Mouse (Mus musculus) left cerebral cortex, postnatal 10 days (tissue): Measurements from ENCODE around the gene Cox7a1. TPM values are rescaled to one million over a fixed set of nuclear protein-coding genes. Genes with fewer than 3 reads are reported as not detected.
"Not testable (repeated sequence)": the region's sequence is repeated elsewhere in the genome, so short reads cannot be mapped to it uniquely, and the experiment has no call there.

ENCODE experiments used
- DNase-seq, 2 experiments: peaks; one replicate each; pipeline ENCODE4 v3.0.0; 2021 to 2022; ENCODE audit warnings: low spot score in 2 of 2, mixed read lengths in 1 of 2; ENCODE audit errors: extremely low spot score in 1 of 2
- intact Hi-C: fragments of 180-260 bp; cut with DNase I; formaldehyde crosslinking; loops from one replicate; pipeline ENCODE4 v1.15.1; 2025
- total RNA-seq, 2 experiments: library from RNA; stranded (reverse); gene quantifications; 2 replicates each; pipeline ENCODE4 v1.2.3; 2021

The Cox7a1 gene
- 1 to 10 TPM; 3.6 to 4.1 TPM for total RNA-seq

DNA sequence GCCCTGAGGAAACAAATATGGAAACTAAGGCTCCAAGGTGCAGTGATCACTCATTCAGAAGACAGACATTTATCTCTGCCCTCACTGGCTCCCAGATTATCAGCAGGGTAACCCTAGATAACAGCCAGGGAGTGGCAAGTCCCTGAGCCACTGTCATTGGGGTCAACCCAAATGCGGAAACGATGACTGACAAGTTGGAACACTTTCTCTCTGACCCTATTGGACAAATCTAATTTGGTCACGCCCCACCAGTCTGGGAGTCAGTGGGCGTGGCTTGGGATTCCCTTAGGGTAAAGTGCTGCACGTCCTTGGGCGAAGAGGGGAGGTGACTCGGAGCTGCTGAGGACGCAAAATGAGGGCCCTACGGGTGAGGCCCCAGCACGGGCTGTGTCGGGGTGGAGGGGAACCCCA, at the start of gene Cox7a1:
Gene Cox7a1, plus strand, starts transcription at position 266 of the 411 bp plus-strand sequence.
- intact Hi-C loops = loop anchor here (5.0 kb wide), 1 partner anchor 33 kb away; no protein-coding TSS in a partner anchor
- peak; percentile 53 to 89 for DNase-seq

GRCm38 (mm10) chr7:30136826-30137225, 47.1 kb upstream of the Cox7a1 start:
- intact Hi-C loops = no loop called here
- no peak for DNase-seq

DNA sequence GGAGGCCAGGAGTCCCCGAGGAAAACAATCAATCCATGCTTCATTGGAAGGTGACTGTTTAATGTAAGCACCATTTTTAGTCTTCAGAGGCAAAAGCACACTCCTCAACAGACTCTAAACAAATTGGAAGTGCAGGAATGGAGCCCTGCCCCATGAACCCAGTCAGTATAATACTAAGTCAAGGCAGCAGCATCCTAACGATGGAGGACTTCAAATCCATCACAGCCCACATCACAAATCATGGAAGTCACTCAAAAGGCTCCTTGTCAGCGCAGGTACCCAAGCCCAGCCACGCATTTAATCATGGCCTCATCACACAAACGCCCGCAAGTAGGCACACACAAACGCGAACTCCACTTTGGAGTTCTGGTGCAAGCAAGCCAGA, 40.8 kb upstream of the Cox7a1 start:
- no peak for DNase-seq
- intact Hi-C loops = no loop called here

GRCm38 (mm10) chr7:30143555-30144209, 40.3 kb upstream of the Cox7a1 start:
- peak; percentile 80 to 89 for DNase-seq
- intact Hi-C loops = no loop called here

DNA sequence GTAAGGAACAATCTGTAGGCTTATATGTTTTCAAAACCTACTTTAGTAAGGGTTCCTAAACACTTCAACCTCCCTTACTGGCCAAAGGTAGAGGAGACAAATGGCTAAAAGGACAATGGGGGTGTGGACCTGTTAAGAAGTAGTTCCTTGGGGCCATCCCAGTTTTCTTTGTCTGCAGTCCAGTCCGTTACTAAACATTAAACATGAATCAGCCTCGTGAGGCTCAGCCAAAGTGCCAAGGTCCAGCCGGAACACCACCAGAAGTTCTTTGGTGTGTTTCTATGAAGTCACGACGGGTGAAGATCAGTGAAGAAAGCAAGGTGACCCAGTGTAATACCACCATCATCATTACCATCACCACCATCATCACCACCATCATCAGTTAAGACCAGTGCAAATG, 36.9 kb upstream of the Cox7a1 start:
- DNase-seq = no peak
- intact Hi-C loops = no loop called here

- intact Hi-C loops = no loop called here
Observed at GRCm38 (mm10) chr7:30154040-30154439, 29.9 kb upstream of the Cox7a1 start.

DNA sequence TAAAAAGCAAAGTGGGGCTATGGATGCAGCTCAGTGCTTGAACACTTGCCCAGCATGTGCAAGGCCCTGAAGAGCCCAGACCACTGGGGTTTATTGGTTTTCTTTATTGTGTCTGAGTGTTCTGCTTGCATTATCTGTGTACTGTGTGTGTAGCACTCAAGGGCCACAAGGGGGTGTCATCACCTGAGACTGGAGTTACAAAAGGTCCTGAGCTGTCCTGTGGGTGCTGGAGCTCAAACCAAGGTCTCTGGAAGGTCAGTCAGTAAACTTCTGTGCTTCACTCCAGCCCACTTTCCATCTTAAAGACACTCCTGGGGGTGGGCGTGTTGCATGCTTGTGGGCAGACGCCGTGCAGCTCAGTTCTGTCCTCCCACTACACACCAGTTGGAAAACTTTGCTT, 28.4 kb upstream of the Cox7a1 start:
- intact Hi-C loops = no loop called here
- DNase-seq = no peak

More at GRCm38 (mm10) chr7:30154040-30154439, 29.9 kb upstream of the Cox7a1 start:
- DNase-seq = no peak

- DNase-seq = no peak
- intact Hi-C loops = no loop called here
Observed at GRCm38 (mm10) chr7:30163113-30163512, 20.8 kb upstream of the Cox7a1 start.

- DNase-seq = no peak
- intact Hi-C loops = no loop called here
Observed at GRCm38 (mm10) chr7:30164745-30165144, 19.2 kb upstream of the Cox7a1 start.

GRCm38 (mm10) chr7:30168914-30169582, 14.9 kb upstream of the Cox7a1 start:
- DNase-seq = no peak
- intact Hi-C loops = no loop called here

GRCm38 (mm10) chr7:30169583-30170282, 14.2 kb upstream of the Cox7a1 start, which contains the start of gene Zfp146:
Gene Zfp146, minus strand, starts transcription at chr7:30169750.
- intact Hi-C loops = no loop called here

GRCm38 (mm10) chr7:30170283-30170951, 13.5 kb upstream of the Cox7a1 start:
- intact Hi-C loops = no loop called here
- DNase-seq = no peak

More at GRCm38 (mm10) chr7:30169583-30170282, 14.2 kb upstream of the Cox7a1 start, which contains the start of gene Zfp146:
- DNase-seq = peak; percentile 92 to 93

GRCm38 (mm10) chr7:30176474-30176873, 7.5 kb upstream of the Cox7a1 start:
- intact Hi-C loops = no loop called here

DNA sequence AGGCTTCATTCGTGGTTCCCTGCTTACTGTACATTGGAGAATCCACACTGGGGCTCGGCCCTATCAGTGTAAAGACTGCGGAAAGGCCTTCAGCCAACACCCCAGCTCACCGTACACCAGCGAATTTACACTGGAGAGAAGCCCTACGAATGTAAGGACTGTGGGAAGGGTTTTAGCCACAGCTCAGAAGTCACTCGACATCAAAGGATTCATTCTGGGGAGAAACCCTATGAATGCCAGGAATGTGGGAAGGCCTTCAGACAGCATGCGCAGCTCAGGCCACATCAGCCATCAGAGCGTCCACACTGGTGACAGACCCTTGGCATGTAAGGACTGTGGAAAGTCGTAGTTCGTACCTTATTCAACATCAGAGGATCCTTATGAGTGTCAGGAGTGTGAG, 5.7 kb upstream of the Cox7a1 start:
- DNase-seq = no peak
- intact Hi-C loops = no loop called here

More at GRCm38 (mm10) chr7:30176474-30176873, 7.5 kb upstream of the Cox7a1 start:
- DNase-seq = no peak

DNA sequence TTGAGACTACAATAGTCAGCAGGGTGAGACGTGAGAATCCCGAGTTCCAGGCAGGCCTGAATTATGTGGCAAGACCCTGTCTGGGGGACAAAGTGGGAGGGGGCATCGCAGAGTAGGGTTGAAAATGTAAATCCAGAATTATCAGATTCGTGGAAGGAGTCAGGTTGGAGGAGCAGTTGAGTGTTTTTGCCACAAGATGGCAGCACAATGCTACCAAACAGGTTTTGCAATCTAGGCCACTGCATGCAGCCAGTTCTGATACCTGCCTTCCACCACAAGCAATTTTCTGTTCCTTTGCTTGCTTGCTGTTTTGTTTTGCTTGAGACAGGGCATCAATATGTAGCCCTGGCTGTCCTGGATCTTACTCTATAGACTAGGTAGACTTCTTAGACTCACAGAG, 2.6 kb upstream of the Cox7a1 start:
- DNase-seq = peak; percentile 69 to 76

GRCm38 (mm10) chr7:30181929-30182328, 2.0 kb upstream of the Cox7a1 start:
- DNase-seq = not testable (repeated sequence)
- intact Hi-C loops = loop anchor here (5.0 kb wide), 1 partner anchor 35 kb away; no protein-coding TSS in a partner anchor

More for the DNA sequence above, 2.6 kb upstream of the Cox7a1 start:
- intact Hi-C loops = loop anchor here (5.0 kb wide), 1 partner anchor 36 kb away; no protein-coding TSS in a partner anchor

GRCm38 (mm10) chr7:30183189-30183588, 755 bp upstream of the Cox7a1 start:
- not testable (repeated sequence) for DNase-seq
- intact Hi-C loops = loop anchor here (5.0 kb wide), 1 partner anchor 34 kb away; no protein-coding TSS in a partner anchor

DNA sequence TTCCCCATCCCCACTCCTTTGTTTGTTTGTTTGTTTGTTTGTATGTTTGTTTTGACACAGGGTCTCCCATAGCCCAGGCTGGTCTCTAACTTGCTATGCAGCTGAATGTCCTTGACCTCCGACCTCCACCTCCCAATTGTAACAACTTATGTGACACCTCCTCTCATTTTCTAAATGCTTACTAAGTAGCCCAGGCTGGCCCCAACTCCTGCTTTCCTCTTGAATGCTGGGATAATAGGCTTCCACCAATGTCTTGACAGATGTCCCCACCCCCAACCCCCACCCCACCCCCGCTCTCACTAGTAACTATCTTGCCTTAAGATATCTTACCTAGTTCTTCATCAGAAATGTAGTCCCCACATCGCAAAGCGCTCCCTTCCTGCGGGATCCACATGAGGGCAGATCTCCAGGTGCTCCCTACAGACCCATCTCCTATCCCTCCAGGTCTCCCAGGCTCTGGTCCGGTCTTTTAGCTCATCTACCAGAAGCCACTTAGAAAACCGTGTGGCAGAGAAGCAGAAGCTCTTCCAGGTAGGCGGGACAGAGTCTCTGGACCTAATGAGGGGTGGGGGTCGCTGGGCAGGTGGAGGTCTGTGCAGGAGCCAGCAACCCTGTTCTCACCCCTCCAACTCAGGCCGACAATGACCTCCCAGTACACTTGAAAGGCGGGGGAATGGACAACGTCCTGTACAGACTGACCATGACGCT, 851 bp downstream of the Cox7a1 start:
- intact Hi-C loops = loop anchor here (5.0 kb wide), 1 partner anchor 33 kb away; no protein-coding TSS in a partner anchor
- DNase-seq = no peak
